Mouse (Mus musculus) adrenal gland (tissue): ENCODE measurements around the gene Pnrc2.

ENCODE experiments used
- intact Hi-C: fragments of 180-260 bp; cut with DNase I; formaldehyde crosslinking; loops from one replicate; pipeline ENCODE4 v1.15.1; 2025

Pnrc2 gene

DNA sequence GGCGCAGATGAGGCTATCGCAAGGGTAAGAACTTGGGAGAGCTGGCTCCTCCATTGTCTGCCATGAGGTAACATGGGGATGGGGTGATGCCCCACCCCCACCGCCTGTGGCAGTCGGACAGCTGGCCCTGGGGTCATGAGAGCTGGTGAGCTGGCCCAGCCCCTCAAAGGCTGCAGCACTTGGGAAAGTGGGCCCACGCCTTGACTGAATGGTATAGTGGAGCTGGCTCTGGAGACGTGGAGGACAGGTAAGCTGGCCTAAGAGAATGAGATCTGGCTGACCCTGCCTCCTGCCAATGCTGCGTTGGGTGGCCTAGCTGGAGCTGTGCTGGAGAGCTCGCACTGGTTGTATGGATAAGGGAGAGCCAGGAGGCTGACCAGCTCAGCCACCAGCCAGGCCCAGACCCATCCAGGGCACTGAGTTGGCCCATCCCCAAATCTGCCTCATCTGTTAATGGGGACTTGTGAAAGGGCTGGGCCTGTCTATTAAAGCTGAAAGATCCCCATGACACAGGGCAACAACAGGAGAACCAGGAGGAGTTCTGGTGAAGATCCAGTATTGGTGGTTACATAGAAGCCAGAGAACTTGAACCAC lies 39.4 kb downstream of the Pnrc2 start:
- intact Hi-C loops, result no loop called here

- intact Hi-C loops, result no loop called here
These were observed 40.1 kb downstream of the Pnrc2 start for GRCm38 (mm10) chr4:135833301-135834123.

DNA sequence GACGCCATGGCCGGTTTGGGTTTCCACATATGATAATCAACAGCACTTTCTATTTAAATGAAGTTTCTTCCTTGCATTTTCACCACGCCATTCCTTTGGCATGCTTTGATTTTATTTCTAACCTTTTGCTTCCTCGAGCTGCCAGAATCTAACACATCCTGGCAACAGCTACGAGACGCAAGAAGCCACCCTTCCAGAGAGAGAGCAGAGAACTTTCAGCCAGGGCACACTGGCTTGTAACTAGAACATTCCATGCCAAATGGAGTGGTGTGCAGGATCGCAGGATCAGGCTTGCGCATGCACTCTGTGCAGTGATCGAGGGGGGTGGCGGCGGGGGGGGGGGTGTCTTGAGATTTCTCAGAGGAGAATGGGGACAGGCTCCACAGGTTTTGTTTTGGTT lies 41.6 kb downstream of the Pnrc2 start:
- intact Hi-C loops, result no loop called here

- intact Hi-C loops, result no loop called here
These were observed 45.2 kb downstream of the Pnrc2 start for GRCm38 (mm10) chr4:135828491-135828890.

DNA sequence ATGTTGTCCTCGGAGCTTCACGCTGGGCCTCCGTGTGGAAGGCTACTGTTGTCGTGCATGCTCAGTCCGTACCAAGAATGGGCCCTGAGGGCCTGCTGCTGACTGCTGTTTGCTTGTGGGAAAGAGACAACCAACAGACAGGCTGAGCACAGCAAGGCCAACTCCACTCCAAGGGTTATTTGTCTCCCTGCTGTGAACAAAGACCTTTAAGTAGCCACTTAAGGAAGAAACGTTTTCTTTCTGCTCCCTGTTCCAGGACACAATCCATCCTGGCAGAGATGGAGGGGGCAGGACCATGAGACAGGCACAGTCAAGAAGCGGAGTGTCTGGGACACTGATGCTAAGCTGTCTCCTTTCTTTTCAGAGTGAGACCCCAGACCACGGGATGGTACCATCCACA lies 49.4 kb downstream of the Pnrc2 start:
- intact Hi-C loops, result loop anchor here (5.0 kb wide), 1 partner anchor 33 kb away; the partner anchor contains the start of gene Srsf10

DNA sequence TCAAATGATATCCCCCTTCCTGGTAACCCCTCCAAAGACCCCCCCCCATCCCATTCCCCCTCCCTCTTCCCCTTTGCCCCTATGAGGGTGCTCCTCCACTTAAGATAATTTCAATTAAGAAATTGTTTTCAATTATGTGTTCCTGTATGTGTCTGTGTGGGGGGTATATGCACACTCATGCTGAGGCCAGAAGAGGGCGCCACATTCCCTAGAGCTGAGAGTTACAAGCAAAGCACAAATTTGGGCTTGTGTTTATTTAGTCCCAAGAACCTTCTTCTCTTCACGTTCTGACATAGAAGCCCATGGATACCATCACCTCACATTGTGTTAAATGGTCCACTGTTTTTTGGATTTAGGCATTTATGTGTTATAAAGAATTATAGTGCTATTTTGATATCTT lies 50.4 kb downstream of the Pnrc2 start:
- intact Hi-C loops, result loop anchor here (5.0 kb wide), 1 partner anchor 34 kb away; the partner anchor contains the start of gene Srsf10

GRCm38 (mm10) chr4:135821772-135822171 lies 51.9 kb downstream of the Pnrc2 start:
- intact Hi-C loops, result loop anchor here (5.0 kb wide), 1 partner anchor 36 kb away; the partner anchor contains the start of gene Srsf10
